Mouse (Mus musculus): ENCODE data around the gene Gast. TPM values are rescaled to one million over a fixed set of nuclear protein-coding genes. Genes with fewer than 3 reads are reported as not detected.
A peak's percentile ranks its signal among the peaks of the same experiment; 100 is the strongest.
"Not testable (repeated sequence)": the region's sequence is repeated elsewhere in the genome, so short reads cannot be mapped to it uniquely, and the experiment has no call there.

Gene Gast
- polyA plus RNA-seq, 1 experiment = not detected

GRCm38 (mm10) chr11:100322591-100323258, 11.5 kb upstream of the Gast start:
- H3K27me3 ChIP-seq (ENCODE audit: control insufficient read depth, insufficient read depth, low read length) = no peaks in the 10 kb centered on the region; the same call in 1 of the 2 replicates
- no peak for DNase-seq
- H3K4me1 ChIP-seq (ENCODE audit: control insufficient read depth, insufficient read depth, low read length) = no peaks in the 10 kb centered on the region
- H3K4me3 ChIP-seq (replicated peaks; ENCODE audit: insufficient read depth, low read depth, low read length) = no peak overlapping the region
- no peak overlapping the region for H3K27ac ChIP-seq (ENCODE audit: insufficient read depth, low read length)
- WGBS = 69% methylated on average over 3 of the region's 3 CpGs
- no peak for TF ChIP-seq POLR2A (IDR thresholded peaks at IDR 0.05; ENCODE audit: borderline replicate concordance, insufficient read depth, low read length)
- TF ChIP-seq CTCF (IDR thresholded peaks at IDR 0.05; ENCODE audit: borderline replicate concordance, insufficient read depth, low read depth, low read length) = no peak

DNA sequence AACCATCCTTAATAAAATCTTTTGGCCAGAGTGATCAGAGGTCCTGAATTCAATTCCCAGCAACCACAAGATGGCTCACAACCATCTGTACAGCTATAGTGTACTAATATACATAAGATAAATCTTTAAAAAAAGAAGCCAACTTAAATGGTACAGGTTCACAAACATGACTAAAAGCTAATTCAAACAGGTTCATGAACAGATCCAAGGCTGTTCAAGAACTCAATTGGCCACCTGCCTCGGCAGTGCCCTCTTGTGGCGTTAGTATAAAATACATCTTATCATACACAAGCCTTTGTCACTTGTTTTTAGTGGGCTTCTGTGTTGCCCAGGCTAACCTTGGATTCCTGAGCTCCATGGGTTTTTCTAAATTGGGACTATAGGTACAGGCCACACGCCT, 10.6 kb upstream of the Gast start:
- peak in 1 of 2 experiments; percentile 40 for DNase-seq
- Histone ChIP-seq H3K4me3 (replicated peaks; ENCODE audit: insufficient read depth, low read depth, low read length) (no peak overlapping the region), H3K27me3 (ENCODE audit: control insufficient read depth, insufficient read depth, low read length) (no peaks in the 10 kb centered on the region; the same call in 1 of the 2 replicates), H3K27ac (ENCODE audit: insufficient read depth, low read length) (no peak overlapping the region), H3K4me1 (ENCODE audit: control insufficient read depth, insufficient read depth, low read length) (no peaks in the 10 kb centered on the region)
- 29% methylated on average over 3 of the region's 3 CpGs for WGBS
- TF ChIP-seq CTCF (IDR thresholded peaks at IDR 0.05; ENCODE audit: borderline replicate concordance, insufficient read depth, low read depth, low read length) (peak; percentile 61; the same call in 1 of the 2 replicates), POLR2A (IDR thresholded peaks at IDR 0.05; ENCODE audit: borderline replicate concordance, insufficient read depth, low read length) (no peak)

GRCm38 (mm10) chr11:100325062-100325629, 9.1 kb upstream of the Gast start:
- TF ChIP-seq POLR2A (IDR thresholded peaks at IDR 0.05; ENCODE audit: borderline replicate concordance, insufficient read depth, low read length) = no peak
- no peak for TF ChIP-seq CTCF (IDR thresholded peaks at IDR 0.05; ENCODE audit: borderline replicate concordance, insufficient read depth, low read depth, low read length)
- DNase-seq = no peak
- H3K4me3 ChIP-seq (replicated peaks; ENCODE audit: insufficient read depth, low read depth, low read length) = no peak overlapping the region
- H3K4me1 ChIP-seq (ENCODE audit: control insufficient read depth, insufficient read depth, low read length) = no peaks in the 10 kb centered on the region
- 29% methylated on average over 11 of the region's 11 CpGs for WGBS
- H3K27me3 ChIP-seq (ENCODE audit: control insufficient read depth, insufficient read depth, low read length) = no peaks in the 10 kb centered on the region; the same call in 1 of the 2 replicates
- H3K27ac ChIP-seq (ENCODE audit: insufficient read depth, low read length) = no peak overlapping the region

GRCm38 (mm10) chr11:100327316-100327715, 6.9 kb upstream of the Gast start:
- H3K4me3 ChIP-seq (replicated peaks; ENCODE audit: insufficient read depth, low read depth, low read length) = no peak overlapping the region
- no peak overlapping the region for H3K27ac ChIP-seq (ENCODE audit: insufficient read depth, low read length)
- H3K27me3 ChIP-seq (ENCODE audit: control insufficient read depth, insufficient read depth, low read length) = no peaks in the 10 kb centered on the region; the same call in 1 of the 2 replicates
- DNase-seq = no peak
- TF ChIP-seq POLR2A (IDR thresholded peaks at IDR 0.05; ENCODE audit: borderline replicate concordance, insufficient read depth, low read length) = no peak
- TF ChIP-seq CTCF (IDR thresholded peaks at IDR 0.05; ENCODE audit: borderline replicate concordance, insufficient read depth, low read depth, low read length) = no peak
- H3K4me1 ChIP-seq (ENCODE audit: control insufficient read depth, insufficient read depth, low read length) = no peaks in the 10 kb centered on the region
- whole genome bisulfite sequencing = 26% methylated on average over 11 of the region's 11 CpGs

- Histone ChIP-seq H3K4me1 (ENCODE audit: control insufficient read depth, insufficient read depth, low read length) (no peaks in the 10 kb centered on the region), H3K27ac (ENCODE audit: insufficient read depth, low read length) (no peak overlapping the region), H3K27me3 (ENCODE audit: control insufficient read depth, insufficient read depth, low read length) (no peaks in the 10 kb centered on the region; the same call in 1 of the 2 replicates), H3K4me3 (replicated peaks; ENCODE audit: insufficient read depth, low read depth, low read length) (no peak overlapping the region)
- no peak for DNase-seq
- no peak for TF ChIP-seq POLR2A (IDR thresholded peaks at IDR 0.05; ENCODE audit: borderline replicate concordance, insufficient read depth, low read length)
- TF ChIP-seq CTCF (IDR thresholded peaks at IDR 0.05; ENCODE audit: borderline replicate concordance, insufficient read depth, low read depth, low read length) = no peak
- WGBS = 79% methylated on average over 6 of the region's 6 CpGs
Measured at GRCm38 (mm10) chr11:100327761-100328160, 6.4 kb upstream of the Gast start.

GRCm38 (mm10) chr11:100330235-100330634, 4.0 kb upstream of the Gast start:
- H3K4me3 ChIP-seq (replicated peaks; ENCODE audit: insufficient read depth, low read depth, low read length) = no peak overlapping the region
- no peak for DNase-seq
- no peaks in the 10 kb centered on the region for H3K4me1 ChIP-seq (ENCODE audit: control insufficient read depth, insufficient read depth, low read length)
- 50% methylated on average over 16 of the region's 16 CpGs for WGBS
- no peak overlapping the region for H3K27ac ChIP-seq (ENCODE audit: insufficient read depth, low read length)
- no peaks in the 10 kb centered on the region; the same call in 1 of the 2 replicates for H3K27me3 ChIP-seq (ENCODE audit: control insufficient read depth, insufficient read depth, low read length)
- TF ChIP-seq POLR2A (IDR thresholded peaks at IDR 0.05; ENCODE audit: borderline replicate concordance, insufficient read depth, low read length) (no peak), CTCF (IDR thresholded peaks at IDR 0.05; ENCODE audit: borderline replicate concordance, insufficient read depth, low read depth, low read length) (no peak)

DNA sequence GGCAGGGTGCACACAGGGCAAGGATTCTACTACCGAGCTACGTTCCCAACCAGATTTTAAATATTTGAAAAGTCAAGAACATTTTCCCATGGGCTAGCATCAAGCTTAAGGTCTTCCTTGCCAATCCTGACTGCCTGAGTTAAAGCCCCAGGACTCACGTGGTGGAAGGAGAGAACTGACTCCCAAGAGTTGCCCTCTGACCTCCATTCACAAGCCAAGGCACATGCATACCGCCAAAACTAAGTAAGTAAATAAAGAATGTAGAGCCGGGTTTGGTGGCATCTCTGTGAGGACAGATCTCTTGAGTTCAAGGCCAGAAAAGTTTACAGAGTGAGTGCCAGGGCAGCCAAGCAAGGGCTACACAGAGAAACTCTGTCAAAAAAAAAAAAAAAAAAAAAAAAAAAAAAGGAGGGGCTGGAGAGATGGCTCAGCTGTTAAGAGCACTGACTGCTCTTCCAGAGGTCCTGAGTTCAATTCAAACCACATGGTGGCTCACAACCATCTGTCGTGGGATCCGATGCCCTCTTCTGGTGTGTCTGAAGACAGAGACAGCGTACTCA, 3.3 kb upstream of the Gast start:
- WGBS = 62% methylated on average over 8 of the region's 8 CpGs
- H3K4me3 ChIP-seq (replicated peaks; ENCODE audit: insufficient read depth, low read depth, low read length); H3K4me1 ChIP-seq (ENCODE audit: control insufficient read depth, insufficient read depth, low read length); H3K27ac ChIP-seq (ENCODE audit: insufficient read depth, low read length); H3K27me3 ChIP-seq (ENCODE audit: control insufficient read depth, insufficient read depth, low read length); DNase-seq: not testable (repeated sequence)

All from cerebellum, adult 2 months (tissue).